Mouse (Mus musculus): ENCODE results near the gene Rab3ip. TPM values are rescaled to one million over a fixed set of nuclear protein-coding genes. Genes with fewer than 3 reads are reported as not detected.

Gene Rab3ip
- polyA plus RNA-seq, 1 experiment, result 34.3 TPM

- H3K4me1 ChIP-seq (ENCODE audit: control insufficient read depth, insufficient read depth, insufficient read length), result no peaks in the 10 kb centered on the region
- DNase-seq (ENCODE audit: low read depth in 1 of 2, low spot score in 2 of 2), result no peak
- TF ChIP-seq POLR2A (IDR thresholded peaks at IDR 0.05; ENCODE audit: low read depth, low read length) (no peak), CTCF (IDR thresholded peaks at IDR 0.05; ENCODE audit: extremely low read depth, insufficient read depth, insufficient read length, insufficient replicate concordance) (no peak)
- H3K27ac ChIP-seq (ENCODE audit: insufficient read depth, low read length), result no peak overlapping the region
- WGBS, result 81% methylated on average over 5 of the region's 5 CpGs
- no peaks in the 10 kb centered on the region for H3K36me3 ChIP-seq (ENCODE audit: control insufficient read depth, insufficient read depth, low read length)
- H3K27me3 ChIP-seq (ENCODE audit: control insufficient read depth, insufficient read depth, low read length), result no peaks in the 10 kb centered on the region
- H3K4me3 ChIP-seq (ENCODE audit: extremely low read depth, insufficient read depth, insufficient read length), result no peak overlapping the region
These were observed 67.0 kb downstream of the Rab3ip start for GRCm38 (mm10) chr10:116883531-116883930.

- no peak for DNase-seq (ENCODE audit: low read depth in 1 of 2, low spot score in 2 of 2)
- H3K27me3 ChIP-seq (ENCODE audit: control insufficient read depth, insufficient read depth, low read length), result no peaks in the 10 kb centered on the region
- H3K4me3 ChIP-seq (ENCODE audit: extremely low read depth, insufficient read depth, insufficient read length), result no peak overlapping the region
- WGBS, result 89% methylated on average over 4 of the region's 4 CpGs
- TF ChIP-seq CTCF (IDR thresholded peaks at IDR 0.05; ENCODE audit: extremely low read depth, insufficient read depth, insufficient read length, insufficient replicate concordance) (no peak), POLR2A (IDR thresholded peaks at IDR 0.05; ENCODE audit: low read depth, low read length) (no peak)
- H3K4me1 ChIP-seq (ENCODE audit: control insufficient read depth, insufficient read depth, insufficient read length), result no peaks in the 10 kb centered on the region
- no peak overlapping the region for H3K27ac ChIP-seq (ENCODE audit: insufficient read depth, low read length)
- no peaks in the 10 kb centered on the region for H3K36me3 ChIP-seq (ENCODE audit: control insufficient read depth, insufficient read depth, low read length)
These were observed 73.1 kb downstream of the Rab3ip start for GRCm38 (mm10) chr10:116877436-116877835.

- no peak overlapping the region for H3K4me3 ChIP-seq (ENCODE audit: extremely low read depth, insufficient read depth, insufficient read length)
- WGBS, result 83% methylated on average over 9 of the region's 9 CpGs
- no peak for DNase-seq (ENCODE audit: low read depth in 1 of 2, low spot score in 2 of 2)
- H3K4me1 ChIP-seq (ENCODE audit: control insufficient read depth, insufficient read depth, insufficient read length), result no peaks in the 10 kb centered on the region
- H3K36me3 ChIP-seq (ENCODE audit: control insufficient read depth, insufficient read depth, low read length), result no peaks in the 10 kb centered on the region
- no peak for TF ChIP-seq POLR2A (IDR thresholded peaks at IDR 0.05; ENCODE audit: low read depth, low read length)
- TF ChIP-seq CTCF (IDR thresholded peaks at IDR 0.05; ENCODE audit: extremely low read depth, insufficient read depth, insufficient read length, insufficient replicate concordance), result no peak
- no peaks in the 10 kb centered on the region for H3K27me3 ChIP-seq (ENCODE audit: control insufficient read depth, insufficient read depth, low read length)
- H3K27ac ChIP-seq (ENCODE audit: insufficient read depth, low read length), result no peak overlapping the region
These were observed 76.1 kb downstream of the Rab3ip start for GRCm38 (mm10) chr10:116874490-116874889.

- TF ChIP-seq POLR2A (IDR thresholded peaks at IDR 0.05; ENCODE audit: low read depth, low read length) (no peak), CTCF (IDR thresholded peaks at IDR 0.05; ENCODE audit: extremely low read depth, insufficient read depth, insufficient read length, insufficient replicate concordance) (no peak)
- no peaks in the 10 kb centered on the region for H3K36me3 ChIP-seq (ENCODE audit: control insufficient read depth, insufficient read depth, low read length)
- H3K27me3 ChIP-seq (ENCODE audit: control insufficient read depth, insufficient read depth, low read length), result no peaks in the 10 kb centered on the region
- DNase-seq (ENCODE audit: low read depth in 1 of 2, low spot score in 2 of 2), result no peak
- H3K4me1 ChIP-seq (ENCODE audit: control insufficient read depth, insufficient read depth, insufficient read length), result no peaks in the 10 kb centered on the region
- H3K4me3 ChIP-seq (ENCODE audit: extremely low read depth, insufficient read depth, insufficient read length), result no peak overlapping the region
- WGBS, result 79% methylated on average over 14 of the region's 14 CpGs
- H3K27ac ChIP-seq (ENCODE audit: insufficient read depth, low read length), result no peak overlapping the region
These were observed 78.6 kb downstream of the Rab3ip start for GRCm38 (mm10) chr10:116872016-116872410.

GRCm38 (mm10) chr10:116871329-116872015, 79.1 kb downstream of the Rab3ip start:
- TF ChIP-seq POLR2A (IDR thresholded peaks at IDR 0.05; ENCODE audit: low read depth, low read length), result no peak
- TF ChIP-seq CTCF (IDR thresholded peaks at IDR 0.05; ENCODE audit: extremely low read depth, insufficient read depth, insufficient read length, insufficient replicate concordance), result no peak
- no peaks in the 10 kb centered on the region for H3K27me3 ChIP-seq (ENCODE audit: control insufficient read depth, insufficient read depth, low read length)
- no peak overlapping the region for H3K27ac ChIP-seq (ENCODE audit: insufficient read depth, low read length)
- no peaks in the 10 kb centered on the region for H3K4me1 ChIP-seq (ENCODE audit: control insufficient read depth, insufficient read depth, insufficient read length)
- no peak overlapping the region for H3K4me3 ChIP-seq (ENCODE audit: extremely low read depth, insufficient read depth, insufficient read length)
- H3K36me3 ChIP-seq (ENCODE audit: control insufficient read depth, insufficient read depth, low read length), result no peaks in the 10 kb centered on the region
- no peak for DNase-seq (ENCODE audit: low read depth in 1 of 2, low spot score in 2 of 2)
- WGBS, result 85% methylated on average over 12 of the region's 12 CpGs

- H3K4me3 ChIP-seq (ENCODE audit: extremely low read depth, insufficient read depth, insufficient read length), result no peak overlapping the region
- WGBS, result 92% methylated on average over 6 of the region's 6 CpGs
- no peaks in the 10 kb centered on the region for H3K36me3 ChIP-seq (ENCODE audit: control insufficient read depth, insufficient read depth, low read length)
- H3K27me3 ChIP-seq (ENCODE audit: control insufficient read depth, insufficient read depth, low read length), result no peaks in the 10 kb centered on the region
- no peak overlapping the region for H3K27ac ChIP-seq (ENCODE audit: insufficient read depth, low read length)
- H3K4me1 ChIP-seq (ENCODE audit: control insufficient read depth, insufficient read depth, insufficient read length), result no peaks in the 10 kb centered on the region
- DNase-seq (ENCODE audit: low read depth in 1 of 2, low spot score in 2 of 2), result no peak
- TF ChIP-seq POLR2A (IDR thresholded peaks at IDR 0.05; ENCODE audit: low read depth, low read length), result no peak
- no peak for TF ChIP-seq CTCF (IDR thresholded peaks at IDR 0.05; ENCODE audit: extremely low read depth, insufficient read depth, insufficient read length, insufficient replicate concordance)
These were observed 79.8 kb downstream of the Rab3ip start for GRCm38 (mm10) chr10:116870819-116871218.

Other genes with a start within 250 kb of the Rab3ip start
- gene Myrfl, start 53.9 kb downstream of the Rab3ip start, polyA plus RNA-seq (2012; rRNA removed), result 0.02 TPM in 1 of 2 replicates, not detected in the other
- not detected in 2 replicates for gene Gm10271, start 21.8 kb upstream of the Rab3ip start, polyA plus RNA-seq (2012; rRNA removed)
- 0.07 and 0.09 TPM in 2 replicates for gene Best3, start 35.5 kb upstream of the Rab3ip start, polyA plus RNA-seq (2012; rRNA removed)
- gene Lrrc10, start 94.6 kb upstream of the Rab3ip start, polyA plus RNA-seq (2012; rRNA removed), result not detected in 2 replicates
- 45.7 and 47.5 TPM in 2 replicates for gene Cct2, start 113.0 kb upstream of the Rab3ip start, polyA plus RNA-seq (2012; rRNA removed)
- gene Frs2, start 197.8 kb upstream of the Rab3ip start, polyA plus RNA-seq (2012; rRNA removed), result 5.7 and 6.0 TPM in 2 replicates

Measured in spleen, adult 2 months (tissue).